Mouse (Mus musculus) intestine, embryonic 16.5 days (tissue): ENCODE data around the gene Arhgef19. TPM values are rescaled to one million over a fixed set of nuclear protein-coding genes. Genes with fewer than 3 reads are reported as not detected.

Experiments used
- ATAC-seq: fragments of 200-750 bp; cut with Nextera tagmentation; 2 replicates; pipeline ENCODE4 v1.8.0; 2017; ENCODE audit warnings: moderate TSS enrichment, moderate library complexity
- H3K27ac ChIP-seq: fragments of 300-500 bp; sonication (generic); 2 replicates; pipeline ENCODE4 v1.5.1; 2014; ENCODE audit warnings: mild to moderate bottlenecking, low read length
- H3K27me3 ChIP-seq: fragments of 300-500 bp; sonication (generic); replicated peaks from 2 replicates; pipeline ENCODE4 v1.6.1; 2014; ENCODE audit warnings: low read length, control low read depth, mixed read lengths; ENCODE audit not compliant: control insufficient read depth, insufficient read depth
- H3K36me3 ChIP-seq: fragments of 300-500 bp; sonication (generic); 2 replicates; pipeline ENCODE4 v1.6.1; 2014; ENCODE audit warnings: low read length, control low read depth; ENCODE audit not compliant: control insufficient read depth, insufficient read depth
- H3K4me1 ChIP-seq: fragments of 300-500 bp; sonication (generic); 2 replicates; pipeline ENCODE4 v1.6.1; 2014; ENCODE audit warnings: low read length, control low read depth, mixed read lengths; ENCODE audit not compliant: control insufficient read depth, insufficient read depth
- H3K4me2 ChIP-seq: fragments of 300-500 bp; sonication (generic); 2 replicates; pipeline ENCODE4 v1.6.1; 2014; ENCODE audit warnings: low read depth, low read length, control low read depth
- H3K4me3 ChIP-seq: fragments of 300-500 bp; sonication (generic); 2 replicates; pipeline ENCODE4 v1.5.1; 2014; ENCODE audit warnings: mild to moderate bottlenecking, low read length
- H3K9ac ChIP-seq: fragments of 300-500 bp; sonication (generic); 2 replicates; pipeline ENCODE4 v1.6.1; 2014; ENCODE audit warnings: low read depth, low read length
- H3K9me3 ChIP-seq: fragments of 300-500 bp; sonication (generic); 2 replicates; pipeline ENCODE4 v1.6.1; 2016; ENCODE audit warnings: low read length, control low read depth; ENCODE audit not compliant: control insufficient read depth
- WGBS: fragments of 180-500 bp; shearing (Covaris S2); extraction: QIAGEN DNeasy Blood & Tissue Kit; methylation state at CpG from one replicate; pipeline ENCODE4 v1.1.7; 2014; 5-methylcytosine and 5-hydroxymethylcytosine counted together
- polyA plus RNA-seq: library from polyadenylated mRNA; unstranded; fragments of >200 nt; fragmentation: Nextera tagmentation; extraction: Ambion mirVana; gene quantifications from 2 replicates; pipeline ENCODE4 v1.2.1, GENCODE M21; 2015

Arhgef19 gene
- polyA plus RNA-seq, 1 experiment from 2014 or later: 15.0 TPM

- 65% methylated on average over 13 of the region's 13 CpGs for WGBS
- no peak overlapping the region for H3K27ac ChIP-seq
- H3K9me3 ChIP-seq: no peaks in the 10 kb centered on the region
- no peak overlapping the region for H3K9ac ChIP-seq
- no peaks in the 10 kb centered on the region for H3K36me3 ChIP-seq
- no peaks in the 10 kb centered on the region for H3K27me3 ChIP-seq
- no peak overlapping the region for H3K4me2 ChIP-seq
- no peak for ATAC-seq
- H3K4me1 ChIP-seq: peaks cover 26% of the 10 kb centered on the region
- H3K4me3 ChIP-seq: no peak overlapping the region
Observed at GRCm38 (mm10) chr4:141299356-141299755, 60.1 kb downstream of the Arhgef19 start.

DNA sequence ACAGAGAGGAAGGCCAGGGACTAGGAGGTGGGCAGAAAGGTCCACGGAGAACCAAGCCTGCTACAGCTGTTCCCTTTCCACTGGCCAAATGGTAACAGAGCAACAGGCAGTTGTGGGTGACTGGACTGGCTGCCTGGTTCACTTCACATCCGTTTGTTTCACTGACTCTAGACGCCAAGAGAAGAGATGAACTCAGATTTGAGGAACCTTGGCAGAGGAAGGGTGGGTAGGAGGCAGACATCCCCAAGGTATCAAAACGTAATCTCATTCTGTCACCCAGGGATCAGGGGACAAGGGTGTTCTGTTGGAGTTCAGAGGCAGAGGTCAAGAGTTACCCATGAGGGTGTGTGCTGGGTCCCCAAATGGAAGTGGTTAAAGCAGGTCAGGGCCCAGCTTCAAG is 60.9 kb downstream of the Arhgef19 start:
- Histone ChIP-seq H3K9ac (no peak overlapping the region), H3K4me3 (no peak overlapping the region), H3K27ac (no peak overlapping the region), H3K27me3 (no peaks in the 10 kb centered on the region), H3K9me3 (no peaks in the 10 kb centered on the region), H3K4me2 (no peak overlapping the region; the same call in 1 of the 2 replicates), H3K36me3 (no peaks in the 10 kb centered on the region), H3K4me1 (peaks cover 27% of the 10 kb centered on the region)
- WGBS: 56% methylated on average over 4 of the region's 4 CpGs
- no peak for ATAC-seq

DNA sequence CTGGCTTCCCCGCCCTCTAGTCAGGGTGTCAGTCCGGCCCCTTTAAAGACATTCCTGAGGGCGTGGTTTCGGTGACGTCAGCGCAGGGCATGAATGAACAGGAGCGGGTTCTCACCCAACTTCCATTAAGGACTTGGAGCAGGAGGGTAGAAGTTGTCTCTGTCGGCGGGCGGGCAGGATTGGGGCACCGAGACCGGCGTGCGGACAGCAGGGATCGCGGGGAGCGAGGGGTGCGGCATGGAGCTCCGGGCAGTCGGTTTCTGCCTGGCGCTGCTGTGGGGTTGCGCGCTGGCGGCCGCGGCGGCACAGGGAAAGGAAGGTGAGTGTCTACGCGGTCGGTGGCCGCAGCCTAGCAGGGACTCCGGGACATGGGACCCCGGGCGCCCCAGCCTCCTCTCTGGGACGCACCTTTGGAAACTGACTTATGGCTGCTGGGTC is 61.8 kb downstream of the Arhgef19 start, which contains the start of gene Epha2:
Gene Epha2, plus strand, starts transcription at position 125 of the 438 bp plus-strand sequence.
- H3K4me1 ChIP-seq: peaks cover 25% of the 10 kb centered on the region
- under 1% methylated on average over 35 of the region's 35 CpGs for WGBS
- H3K4me3 ChIP-seq: peak within 1 kb of the TSS; percentile 81
- peak within 1 kb of the TSS; percentile 84 for H3K9ac ChIP-seq
- ATAC-seq: peak; percentile 60
- peak within 1 kb of the TSS; percentile 60 for H3K27ac ChIP-seq
- no peaks in the 10 kb centered on the region for H3K36me3 ChIP-seq
- H3K4me2 ChIP-seq: peak within 1 kb of the TSS; percentile 84
- no peaks in the 10 kb centered on the region for H3K27me3 ChIP-seq
- no peaks in the 10 kb centered on the region for H3K9me3 ChIP-seq

GRCm38 (mm10) chr4:141301591-141302427 is 62.5 kb downstream of the Arhgef19 start:
- no peaks in the 10 kb centered on the region for H3K36me3 ChIP-seq
- peaks cover 32% of the 10 kb centered on the region for H3K4me1 ChIP-seq
- ATAC-seq: peak; percentile 34
- peak overlapping the region; percentile 60 for H3K27ac ChIP-seq
- H3K4me2 ChIP-seq: peak overlapping the region; percentile 84
- H3K9me3 ChIP-seq: no peaks in the 10 kb centered on the region
- peak overlapping the region; percentile 81 for H3K4me3 ChIP-seq
- H3K27me3 ChIP-seq: no peaks in the 10 kb centered on the region
- WGBS: 1% methylated on average over 45 of the region's 51 CpGs
- H3K9ac ChIP-seq: peak overlapping the region; percentile 84

DNA sequence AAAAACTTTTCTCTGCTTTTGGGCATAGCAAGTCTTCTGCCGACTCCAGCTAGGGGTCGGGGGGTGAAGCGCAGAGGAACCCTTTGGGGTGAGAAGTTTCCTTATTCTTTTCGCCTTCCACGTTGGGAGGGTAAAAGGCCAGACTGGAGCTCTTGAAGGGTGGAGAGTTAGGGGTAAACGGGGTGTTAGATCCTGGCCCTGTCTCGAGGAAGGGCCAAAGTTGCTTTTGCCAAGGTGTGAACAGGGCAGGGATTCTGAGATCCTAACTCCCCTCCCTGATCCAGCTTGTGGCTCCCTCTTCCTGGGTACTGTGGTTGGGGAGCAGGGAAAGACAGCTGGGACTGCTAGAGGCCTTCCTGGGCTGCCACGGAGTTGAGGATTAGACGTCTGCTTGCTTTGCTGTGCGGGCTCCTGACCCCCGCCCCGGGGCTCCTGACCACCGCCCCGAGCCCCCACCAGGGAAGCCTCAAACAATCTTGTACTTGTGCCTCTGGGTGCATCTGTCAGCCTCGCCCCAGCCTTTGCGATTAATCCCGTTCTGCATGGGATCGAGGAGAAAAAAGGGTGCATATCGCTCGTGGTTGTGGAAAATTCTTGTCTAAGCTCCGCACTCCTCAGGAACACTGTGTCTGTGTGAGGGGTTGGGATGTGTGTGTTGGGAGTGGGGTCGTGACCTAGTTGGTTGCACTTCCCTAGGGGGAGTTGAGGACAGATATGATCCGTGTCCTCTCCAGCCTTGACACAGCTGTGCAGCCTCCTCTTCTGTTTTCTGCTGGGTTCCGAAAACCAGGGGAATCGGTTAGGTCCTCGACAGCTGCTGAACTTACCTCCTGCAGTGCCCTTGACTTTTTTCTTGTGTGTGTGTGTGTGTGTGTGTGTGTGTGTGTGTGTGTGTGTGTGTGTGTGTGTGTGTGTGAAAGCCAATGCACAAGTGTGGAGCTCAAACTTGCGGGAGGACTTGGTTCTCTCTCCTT is 63.4 kb downstream of the Arhgef19 start:
- no peak for ATAC-seq
- Histone ChIP-seq H3K4me3 (peak overlapping the region; percentile 81), H3K36me3 (no peaks in the 10 kb centered on the region), H3K4me2 (peak overlapping the region; percentile 84), H3K9ac (peak overlapping the region; percentile 84), H3K4me1 (peaks cover 30% of the 10 kb centered on the region), H3K27ac (peak overlapping the region; percentile 60), H3K9me3 (no peaks in the 10 kb centered on the region), H3K27me3 (no peaks in the 10 kb centered on the region)
- 18% methylated on average over 27 of the region's 27 CpGs for WGBS

- Histone ChIP-seq H3K27ac (no peak overlapping the region), H3K27me3 (no peaks in the 10 kb centered on the region), H3K9ac (peak overlapping the region; percentile 84), H3K4me3 (peak overlapping the region; percentile 81), H3K4me1 (peaks cover 29% of the 10 kb centered on the region), H3K9me3 (no peaks in the 10 kb centered on the region), H3K4me2 (peak overlapping the region; percentile 84), H3K36me3 (no peaks in the 10 kb centered on the region)
- WGBS: 52% methylated on average over 7 of the region's 7 CpGs
- ATAC-seq: no peak
Observed at GRCm38 (mm10) chr4:141303402-141304222, 64.3 kb downstream of the Arhgef19 start.

DNA sequence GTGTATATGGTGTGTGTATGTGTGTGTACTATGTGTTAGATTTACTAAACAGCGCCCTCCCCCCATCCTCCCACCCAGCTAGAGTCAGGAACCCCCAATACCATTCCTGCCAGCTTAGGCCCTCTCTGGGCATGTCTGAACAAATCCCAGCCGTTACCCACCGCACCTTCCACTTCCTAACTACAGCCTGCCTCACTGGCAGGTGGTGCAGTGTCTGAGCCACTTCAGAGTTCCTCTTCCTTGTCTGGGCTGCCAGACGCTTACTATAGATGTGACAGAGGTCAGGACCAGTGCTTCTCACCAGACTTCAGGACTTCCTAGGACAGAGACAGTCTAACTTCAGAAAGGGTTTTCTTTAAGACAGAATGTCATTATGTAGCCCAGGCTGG is 64.9 kb downstream of the Arhgef19 start:
- Histone ChIP-seq H3K9me3 (no peaks in the 10 kb centered on the region), H3K36me3 (no peaks in the 10 kb centered on the region), H3K4me3 (peak overlapping the region; percentile 81; the same call in 1 of the 2 replicates), H3K9ac (peak overlapping the region; percentile 84), H3K4me1 (peaks cover 35% of the 10 kb centered on the region), H3K27me3 (no peaks in the 10 kb centered on the region), H3K4me2 (peak overlapping the region; percentile 84; the same call in 1 of the 2 replicates), H3K27ac (no peak overlapping the region)
- 66% methylated on average over 4 of the region's 4 CpGs for WGBS
- ATAC-seq: no peak

DNA sequence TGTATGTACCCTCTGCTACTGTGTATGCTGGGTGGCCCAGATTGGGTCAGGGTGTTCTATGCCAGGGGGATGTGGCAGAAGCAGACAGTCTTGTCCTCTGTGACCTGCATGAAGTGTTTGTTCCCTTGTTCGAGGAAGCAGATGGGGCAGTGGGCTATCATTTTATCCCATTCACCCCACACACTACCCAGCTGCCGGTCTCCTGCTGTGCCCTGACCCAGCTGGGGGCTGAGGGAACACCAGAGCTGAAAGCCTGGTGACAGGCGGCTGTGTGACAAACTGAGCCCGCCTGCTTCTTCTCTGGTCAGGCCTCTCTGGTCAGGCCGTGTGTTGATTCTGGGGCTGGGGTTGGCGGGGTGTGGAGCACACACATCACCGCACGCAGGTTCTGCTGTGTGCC is 66.8 kb downstream of the Arhgef19 start:
- Histone ChIP-seq H3K36me3 (no peaks in the 10 kb centered on the region), H3K9me3 (no peaks in the 10 kb centered on the region), H3K4me1 (peaks cover 49% of the 10 kb centered on the region), H3K9ac (no peak overlapping the region), H3K4me2 (no peak overlapping the region), H3K27me3 (no peaks in the 10 kb centered on the region), H3K4me3 (no peak overlapping the region), H3K27ac (no peak overlapping the region)
- no peak for ATAC-seq
- WGBS: 59% methylated on average over 8 of the region's 8 CpGs
